Mouse (Mus musculus): ENCODE measurements around the gene Mrps18a. TPM values are rescaled to one million over a fixed set of nuclear protein-coding genes. Genes with fewer than 3 reads are reported as not detected.

Gene Mrps18a
- polyA plus RNA-seq (2015; fragmentation: Nextera tagmentation; extraction: Ambion mirVana) = 137 and 140 TPM in 2 replicates

GRCm38 (mm10) chr17:46110402-46111289 is at the start of gene Mrps18a:
Gene Mrps18a, plus strand, starts transcription at chr17:46110986.
- H3K4me1 ChIP-seq (replicated peaks) = peaks cover 20% of the 10 kb centered on the region
- 6% methylated on average over 38 of the region's 38 CpGs for WGBS
- peak within 1 kb of the TSS; percentile 86 for H3K4me2 ChIP-seq (replicated peaks)
- H3K27me3 ChIP-seq = peaks cover 27% of the 10 kb centered on the region
- H3K27ac ChIP-seq = peak within 1 kb of the TSS; percentile 88
- peak within 1 kb of the TSS; percentile 79 for H3K9ac ChIP-seq (replicated peaks)
- ATAC-seq = peak; percentile 99
- no peaks in the 10 kb centered on the region for H3K9me3 ChIP-seq
- peak within 1 kb of the TSS; percentile 88 for H3K4me3 ChIP-seq (replicated peaks)
- H3K36me3 ChIP-seq = peaks cover 9% of the 10 kb centered on the region; the same call in 1 of the 2 replicates

GRCm38 (mm10) chr17:46063283-46063973 is 47.4 kb upstream of the Mrps18a start:
- H3K4me1 ChIP-seq (replicated peaks) = peaks cover 10% of the 10 kb centered on the region
- H3K4me3 ChIP-seq (replicated peaks) = no peak overlapping the region
- H3K27me3 ChIP-seq = no peaks in the 10 kb centered on the region
- peak overlapping the region; percentile 22; the same call in 1 of the 2 replicates for H3K27ac ChIP-seq
- H3K36me3 ChIP-seq = no peaks in the 10 kb centered on the region
- no peak overlapping the region for H3K4me2 ChIP-seq (replicated peaks)
- peak; percentile 76 for ATAC-seq
- no peaks in the 10 kb centered on the region for H3K9me3 ChIP-seq
- 27% methylated on average over 10 of the region's 10 CpGs for WGBS
- H3K9ac ChIP-seq (replicated peaks) = no peak overlapping the region

GRCm38 (mm10) chr17:46063974-46064312 is 46.8 kb upstream of the Mrps18a start:
- H3K27ac ChIP-seq = peak overlapping the region; percentile 22; the same call in 1 of the 2 replicates
- no peak; the same call in 1 of the 2 replicates for ATAC-seq
- H3K36me3 ChIP-seq = no peaks in the 10 kb centered on the region
- H3K4me2 ChIP-seq (replicated peaks) = no peak overlapping the region
- H3K4me3 ChIP-seq (replicated peaks) = no peak overlapping the region
- 43% methylated on average over 6 of the region's 6 CpGs for WGBS
- H3K27me3 ChIP-seq = no peaks in the 10 kb centered on the region
- no peaks in the 10 kb centered on the region for H3K9me3 ChIP-seq
- peaks cover 10% of the 10 kb centered on the region for H3K4me1 ChIP-seq (replicated peaks)
- H3K9ac ChIP-seq (replicated peaks) = no peak overlapping the region

- Histone ChIP-seq H3K9ac (replicated peaks) (no peak overlapping the region), H3K4me1 (replicated peaks) (no peaks in the 10 kb centered on the region), H3K27me3 (no peaks in the 10 kb centered on the region), H3K4me3 (replicated peaks) (no peak overlapping the region), H3K4me2 (replicated peaks) (no peak overlapping the region), H3K27ac (no peak overlapping the region), H3K36me3 (no peaks in the 10 kb centered on the region), H3K9me3 (no peaks in the 10 kb centered on the region)
- ATAC-seq = no peak
- WGBS = 61% methylated on average over 9 of the region's 9 CpGs
Measured at GRCm38 (mm10) chr17:46070046-46070445, 40.7 kb upstream of the Mrps18a start.

DNA sequence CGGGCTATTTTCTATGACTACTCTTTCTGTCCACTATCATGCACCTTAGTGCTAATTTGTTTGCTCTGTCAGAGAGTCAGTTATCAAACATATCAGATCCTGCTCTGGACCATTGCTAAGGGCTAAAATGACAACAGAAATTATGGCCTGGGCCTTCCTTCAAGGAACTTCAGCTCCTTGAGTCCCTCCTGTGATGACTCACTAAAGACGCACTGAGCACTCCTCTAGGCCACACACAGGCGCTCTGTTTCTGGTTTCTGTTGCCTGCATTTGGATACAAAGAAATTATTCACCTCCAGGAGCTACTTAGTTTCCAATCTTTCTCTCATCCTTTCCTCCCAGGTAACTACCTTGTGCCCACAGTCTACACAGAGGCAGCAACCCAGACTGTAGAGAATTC is 39.3 kb upstream of the Mrps18a start:
- no peaks in the 10 kb centered on the region for H3K27me3 ChIP-seq
- no peaks in the 10 kb centered on the region for H3K36me3 ChIP-seq
- no peak overlapping the region for H3K27ac ChIP-seq
- H3K4me1 ChIP-seq (replicated peaks) = no peaks in the 10 kb centered on the region
- H3K4me2 ChIP-seq (replicated peaks) = no peak overlapping the region
- no peaks in the 10 kb centered on the region for H3K9me3 ChIP-seq
- H3K9ac ChIP-seq (replicated peaks) = no peak overlapping the region
- no peak overlapping the region for H3K4me3 ChIP-seq (replicated peaks)
- 84% methylated on average over 3 of the region's 3 CpGs for WGBS
- no peak for ATAC-seq

- Histone ChIP-seq H3K4me3 (replicated peaks) (no peak overlapping the region), H3K4me2 (replicated peaks) (no peak overlapping the region; the same call in 1 of the 2 replicates), H3K27ac (no peak overlapping the region), H3K36me3 (no peaks in the 10 kb centered on the region), H3K4me1 (replicated peaks) (no peaks in the 10 kb centered on the region), H3K27me3 (no peaks in the 10 kb centered on the region), H3K9ac (replicated peaks) (no peak overlapping the region), H3K9me3 (no peaks in the 10 kb centered on the region)
- ATAC-seq = 0 out of 2 replicates have a peak, but pooled peaks have one; percentile 17
- 75% methylated on average over 23 of the region's 23 CpGs for WGBS
Measured at GRCm38 (mm10) chr17:46073730-46074301, 37.0 kb upstream of the Mrps18a start.

GRCm38 (mm10) chr17:46074398-46075115 is 36.2 kb upstream of the Mrps18a start:
- 82% methylated on average over 7 of the region's 7 CpGs for WGBS
- Histone ChIP-seq H3K4me3 (replicated peaks) (no peak overlapping the region), H3K27me3 (no peaks in the 10 kb centered on the region), H3K27ac (no peak overlapping the region), H3K4me1 (replicated peaks) (no peaks in the 10 kb centered on the region), H3K4me2 (replicated peaks) (no peak overlapping the region), H3K9ac (replicated peaks) (no peak overlapping the region), H3K9me3 (no peaks in the 10 kb centered on the region), H3K36me3 (no peaks in the 10 kb centered on the region)
- ATAC-seq = no peak

DNA sequence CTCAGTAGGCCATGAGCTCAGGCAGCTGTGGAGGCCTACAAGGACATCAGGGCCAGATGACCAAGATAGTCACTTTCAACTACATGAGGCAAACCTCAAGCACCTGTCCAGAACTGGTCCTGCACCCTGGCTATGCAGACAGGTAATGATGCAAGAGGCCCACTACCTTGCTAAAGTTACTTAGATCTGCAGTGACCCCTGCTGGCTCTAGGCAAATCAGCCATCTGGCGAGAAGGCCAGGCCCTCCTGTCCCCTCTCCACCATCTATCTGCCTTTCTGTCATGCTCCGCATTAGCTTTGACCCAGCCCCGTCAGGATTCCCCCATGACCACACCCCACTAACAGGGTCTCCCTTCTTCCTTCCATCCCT is 35.7 kb upstream of the Mrps18a start:
- Histone ChIP-seq H3K9ac (replicated peaks) (no peak overlapping the region), H3K4me2 (replicated peaks) (no peak overlapping the region), H3K9me3 (no peaks in the 10 kb centered on the region), H3K36me3 (no peaks in the 10 kb centered on the region), H3K27me3 (no peaks in the 10 kb centered on the region), H3K4me3 (replicated peaks) (no peak overlapping the region), H3K27ac (no peak overlapping the region), H3K4me1 (replicated peaks) (no peaks in the 10 kb centered on the region)
- WGBS = 61% methylated on average over 3 of the region's 3 CpGs
- no peak for ATAC-seq

GRCm38 (mm10) chr17:46075551-46076259 is 35.1 kb upstream of the Mrps18a start:
- Histone ChIP-seq H3K9me3 (no peaks in the 10 kb centered on the region), H3K27me3 (no peaks in the 10 kb centered on the region), H3K36me3 (no peaks in the 10 kb centered on the region), H3K4me3 (replicated peaks) (no peak overlapping the region), H3K4me1 (replicated peaks) (no peaks in the 10 kb centered on the region), H3K4me2 (replicated peaks) (no peak overlapping the region), H3K27ac (no peak overlapping the region), H3K9ac (replicated peaks) (no peak overlapping the region)
- ATAC-seq = no peak
- WGBS = 74% methylated on average over 5 of the region's 5 CpGs

GRCm38 (mm10) chr17:46076260-46076551 is 34.6 kb upstream of the Mrps18a start:
- Histone ChIP-seq H3K36me3 (no peaks in the 10 kb centered on the region), H3K27ac (no peak overlapping the region), H3K9ac (replicated peaks) (no peak overlapping the region), H3K27me3 (no peaks in the 10 kb centered on the region), H3K4me3 (replicated peaks) (no peak overlapping the region), H3K9me3 (no peaks in the 10 kb centered on the region), H3K4me2 (replicated peaks) (no peak overlapping the region), H3K4me1 (replicated peaks) (no peaks in the 10 kb centered on the region)
- ATAC-seq = no peak
- WGBS = no CpG with 5 or more reads among the region's 1 CpGs

DNA sequence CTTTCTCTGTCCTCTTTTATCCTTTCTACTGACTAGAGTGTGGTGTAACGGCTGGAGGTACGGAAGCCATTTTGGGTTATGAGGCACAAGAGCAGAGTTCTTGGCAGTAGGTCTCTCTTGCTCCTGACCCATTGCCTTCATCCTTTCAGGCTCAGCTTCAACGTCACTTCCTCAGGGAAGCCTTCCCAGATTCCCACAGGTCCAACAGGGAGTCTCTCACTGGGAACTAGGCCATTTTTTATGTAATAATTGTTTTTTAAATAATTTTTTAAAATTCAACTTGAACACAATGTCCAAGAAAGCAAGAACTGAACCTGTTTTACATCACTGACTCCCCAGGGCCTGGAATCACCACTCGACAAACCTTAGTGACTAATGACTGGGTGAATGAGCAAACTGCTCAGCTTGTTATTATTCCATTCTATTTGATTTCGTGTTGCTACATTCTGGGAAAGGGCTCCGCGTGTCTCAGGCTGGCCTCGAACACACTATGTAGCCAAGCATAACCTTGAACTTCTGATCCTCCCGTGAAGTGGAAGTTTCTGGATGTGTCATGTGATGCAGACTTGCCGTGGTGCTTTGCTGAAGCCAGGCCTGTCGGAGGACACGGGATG is 32.8 kb upstream of the Mrps18a start:
- Histone ChIP-seq H3K9me3 (no peaks in the 10 kb centered on the region), H3K36me3 (no peaks in the 10 kb centered on the region), H3K9ac (replicated peaks) (no peak overlapping the region), H3K27ac (no peak overlapping the region), H3K4me1 (replicated peaks) (no peaks in the 10 kb centered on the region), H3K4me2 (replicated peaks) (no peak overlapping the region), H3K27me3 (no peaks in the 10 kb centered on the region), H3K4me3 (replicated peaks) (no peak overlapping the region)
- no peak for ATAC-seq
- WGBS = 94% methylated on average over 12 of the region's 12 CpGs
